Mouse (Mus musculus) kidney, postnatal 4 days (tissue): Measurements from ENCODE around the gene Mia.
A peak's percentile ranks its signal among the peaks of the same experiment; 100 is the strongest.

Experiments used
- DNase-seq, 2 experiments: peaks; one replicate each; pipeline ENCODE4 v3.0.0; 2021; ENCODE audit warnings: mixed read lengths in 2 of 2

Mia gene

DNA sequence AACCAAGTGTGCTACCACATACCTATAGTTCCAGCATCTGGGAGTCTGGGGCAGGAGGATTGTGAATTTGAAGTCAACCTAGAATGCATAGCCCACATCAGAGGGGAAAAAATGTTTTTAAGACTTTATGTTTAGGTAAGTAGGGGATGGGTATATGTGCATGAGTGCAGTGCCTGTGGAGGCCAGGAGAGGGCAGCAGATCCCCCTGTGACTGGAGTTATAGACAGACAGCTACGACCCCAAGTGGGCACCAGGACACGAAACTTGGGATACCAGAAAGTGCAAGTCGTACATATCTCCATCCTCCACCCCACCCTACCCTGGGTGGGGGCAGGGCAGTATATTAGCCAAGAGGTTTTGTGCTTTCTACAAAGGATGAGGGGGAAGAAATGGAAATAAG, 4.0 kb upstream of the Mia start:
- DNase-seq: peak; percentile 60 to 65

DNA sequence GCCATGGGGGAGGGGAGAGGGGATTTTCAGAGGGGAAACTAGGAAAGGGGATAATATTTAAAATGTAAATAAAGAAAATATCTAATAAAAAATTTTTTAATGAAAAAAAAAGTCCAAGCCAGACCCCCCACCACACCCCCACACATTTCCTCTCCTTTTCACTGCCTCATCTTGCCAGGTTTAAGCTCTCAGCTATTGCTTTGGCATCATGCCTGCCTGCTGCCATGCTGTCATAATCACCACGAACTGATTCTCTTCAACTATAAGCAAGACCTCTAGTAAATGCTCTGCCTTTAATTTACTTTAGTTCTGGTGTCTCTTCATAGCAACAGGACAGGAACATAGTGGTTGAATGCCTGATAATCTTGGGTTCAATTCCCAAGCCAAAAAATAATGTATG, 1.5 kb upstream of the Mia start:
- DNase-seq: no peak

DNA sequence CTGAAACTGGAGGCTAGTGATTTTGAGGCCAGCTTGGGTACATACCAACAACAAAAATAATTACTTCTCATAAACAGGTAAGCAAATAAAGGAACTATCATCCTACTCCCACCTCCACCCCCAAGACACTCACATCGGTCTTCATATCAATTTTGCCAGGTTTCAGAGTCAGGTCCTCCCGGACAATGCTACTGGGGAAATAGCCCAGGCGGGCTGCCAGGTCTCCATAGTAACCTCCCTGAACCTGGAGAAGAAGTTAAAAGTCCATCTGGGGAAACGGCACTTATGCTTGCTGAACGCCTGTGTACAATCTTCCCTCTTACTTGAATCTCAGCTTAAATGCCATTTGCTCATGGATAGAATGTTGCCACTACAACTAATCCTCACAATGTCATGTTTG, 921 bp downstream of the Mia start:
- peak; percentile 70 to 79 for DNase-seq

DNA sequence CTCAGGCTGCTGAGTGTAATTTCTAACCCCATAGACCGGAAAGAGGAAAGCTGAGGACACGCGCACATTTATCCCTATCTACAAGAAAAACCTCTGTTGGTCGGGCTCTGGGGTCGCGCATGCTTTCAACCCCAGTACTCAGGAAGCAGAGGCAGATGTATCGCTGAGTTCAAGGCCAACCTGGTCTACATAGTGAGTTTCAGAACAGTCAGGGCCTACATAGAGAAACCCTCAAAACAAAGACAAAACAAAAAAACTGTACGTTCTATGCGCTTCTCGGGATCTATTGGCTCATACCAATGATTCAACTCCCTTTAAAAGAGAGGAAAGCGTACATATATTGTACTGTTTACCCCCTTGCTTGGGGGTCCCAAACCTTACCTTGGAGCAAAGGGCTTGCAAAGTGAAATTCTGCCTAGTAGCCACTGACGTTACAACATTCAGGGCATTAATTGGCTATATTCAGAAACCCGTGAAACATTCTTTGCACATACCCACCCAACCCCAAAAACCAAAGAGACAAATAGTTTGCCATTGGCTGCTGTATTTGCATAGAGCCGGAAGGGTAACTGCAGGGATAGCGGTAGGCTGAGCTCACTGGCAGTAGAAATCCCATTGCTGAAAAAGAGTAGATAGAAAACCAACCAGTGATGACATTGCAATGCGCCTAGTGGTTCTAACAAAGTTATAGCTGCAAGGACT, 1.6 kb downstream of the Mia start:
- DNase-seq: no peak

DNA sequence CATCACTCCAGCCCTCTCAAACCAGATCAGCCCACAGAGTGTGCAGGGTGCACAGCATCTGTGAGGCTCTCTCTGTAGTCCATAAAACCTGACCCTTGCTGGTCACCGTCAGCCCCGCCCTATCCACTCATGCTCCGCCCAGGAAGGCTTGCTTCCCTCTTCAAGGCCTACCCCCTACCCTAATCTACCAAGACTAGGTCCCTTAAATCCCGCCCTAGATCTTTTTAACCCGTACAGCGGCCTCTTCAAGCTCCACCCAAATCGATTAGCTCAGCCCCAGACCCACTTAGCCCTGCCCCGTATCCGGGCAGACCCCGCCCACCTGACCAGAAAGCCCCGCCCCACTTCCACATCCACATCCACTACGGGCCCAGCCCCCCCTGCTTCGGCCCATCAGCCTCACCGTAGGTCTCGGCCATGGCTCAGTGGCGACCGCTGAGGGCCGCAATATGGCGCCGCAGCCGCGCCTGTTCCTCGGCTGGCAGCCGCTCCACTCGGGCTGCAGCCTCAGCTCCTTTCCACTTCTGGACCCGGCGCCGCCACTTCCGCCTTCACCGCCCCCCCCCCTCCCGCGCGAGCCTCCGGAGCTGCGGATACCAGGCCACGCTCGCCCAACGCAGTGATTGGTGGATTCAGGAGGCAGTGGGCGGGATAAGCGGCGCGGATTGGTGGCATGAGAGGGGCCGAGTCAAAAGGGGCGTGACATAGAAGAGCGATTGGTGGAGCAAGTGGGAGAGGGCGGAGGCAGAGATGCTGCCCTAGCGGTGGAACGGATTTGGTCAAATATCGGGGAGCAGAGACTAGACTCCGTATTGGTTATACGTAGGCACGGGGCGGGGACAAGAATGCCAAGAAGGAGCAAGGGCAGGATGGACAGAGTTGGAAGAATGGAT, 2.4 kb downstream of the Mia start, which contains the start of gene Rab4b:
Gene Rab4b (minus strand): TSS at position 573 of the 893 bp plus-strand sequence.
- peak; percentile 99 to 100 for DNase-seq

DNA sequence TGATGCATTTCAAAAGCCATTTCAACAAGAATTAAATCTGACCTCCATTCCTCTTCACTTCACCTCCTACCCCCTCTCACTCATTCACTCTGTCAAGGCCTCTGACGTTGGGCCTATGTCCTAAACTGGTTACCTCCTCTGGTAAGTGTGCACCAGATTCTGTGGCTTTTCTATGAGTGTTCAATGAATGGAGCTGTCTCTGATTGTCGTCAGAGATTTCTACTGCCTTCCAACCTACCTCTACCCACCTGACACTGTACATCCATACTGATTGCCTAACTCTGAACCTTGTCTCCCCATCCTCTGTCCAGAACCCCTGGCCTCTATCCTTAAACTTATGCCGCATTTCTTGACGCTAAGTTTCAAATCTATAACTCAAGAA, 3.0 kb downstream of the Mia start:
- no peak for DNase-seq

DNA sequence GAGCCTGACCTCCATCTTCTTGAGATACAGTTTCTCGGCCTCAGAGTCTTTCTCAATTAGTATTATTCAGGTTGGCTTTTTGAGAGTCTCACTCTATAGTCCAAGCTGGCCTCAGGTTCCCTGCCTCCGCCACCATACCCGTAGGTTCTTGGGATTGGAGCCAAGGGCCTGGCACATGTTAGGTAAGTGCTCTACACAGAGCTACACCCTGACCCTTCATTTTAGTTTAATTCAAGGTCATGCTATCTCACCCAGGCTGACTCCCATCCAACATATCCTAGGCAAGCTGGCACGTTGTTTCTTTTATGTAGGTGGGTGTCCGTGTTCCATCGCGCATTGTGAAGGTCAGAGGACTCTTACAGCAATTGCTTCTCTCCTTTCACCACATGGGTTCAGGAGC, 6.1 kb downstream of the Mia start:
- DNase-seq: no peak

DNA sequence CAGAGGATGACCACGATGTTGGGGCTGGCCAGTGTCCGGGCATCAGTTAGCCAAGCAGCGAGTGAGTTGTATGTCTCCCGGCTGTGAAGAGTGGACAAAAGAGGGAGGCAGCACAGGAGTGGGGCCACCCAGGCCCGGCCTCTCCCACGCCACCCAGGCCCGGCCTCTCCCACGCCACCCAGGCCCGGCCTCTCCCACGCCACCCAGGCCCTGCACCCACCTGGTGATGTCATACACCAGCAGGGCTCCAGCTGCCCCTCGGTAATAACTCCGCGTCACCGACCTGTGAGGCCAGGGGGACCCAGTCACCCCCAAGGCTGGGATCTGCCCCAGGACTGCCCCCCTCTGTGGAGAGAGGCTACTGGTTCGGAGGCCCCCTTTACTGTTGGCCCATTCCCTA, 6.5 kb downstream of the Mia start:
- no peak for DNase-seq

DNA sequence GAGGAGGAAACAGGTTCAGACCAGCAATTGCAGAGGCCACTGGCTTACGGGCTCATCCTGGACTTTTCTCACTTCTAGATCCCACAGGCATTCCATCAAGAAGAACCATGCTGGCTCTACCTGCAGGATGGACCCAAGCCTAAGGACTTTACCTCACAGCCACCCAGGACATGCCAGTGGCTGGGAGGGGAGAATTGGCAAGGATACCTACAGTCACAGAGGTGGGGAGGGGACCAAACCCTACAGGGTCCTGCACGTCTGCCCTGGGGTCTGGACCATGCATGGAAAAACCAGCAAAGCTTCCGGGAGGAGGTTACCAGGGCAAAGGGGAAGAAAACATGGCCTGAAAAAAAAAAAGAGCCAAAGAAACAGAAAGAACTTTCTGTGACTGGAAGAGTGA, 10.0 kb downstream of the Mia start:
- no peak for DNase-seq

DNA sequence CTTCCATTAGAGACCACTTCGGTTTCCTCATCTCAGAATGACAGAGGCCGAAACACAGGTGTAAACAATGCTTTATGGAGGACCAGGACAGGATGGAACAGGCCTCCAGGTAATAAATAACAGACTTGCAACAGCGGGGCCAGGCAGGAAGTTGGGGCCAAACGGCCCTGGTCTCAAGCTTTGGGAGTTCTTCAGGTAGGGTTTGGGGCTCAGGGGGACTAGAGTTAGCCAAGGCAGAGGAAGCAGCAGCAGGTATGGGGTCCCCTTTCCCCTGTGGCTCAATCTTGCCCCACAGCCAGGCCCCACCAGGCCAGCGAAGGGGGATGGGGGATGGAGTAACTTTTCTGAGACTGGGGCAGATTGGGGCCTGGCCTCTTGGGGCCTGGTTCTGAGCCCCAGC, 12.6 kb downstream of the Mia start:
- DNase-seq: no peak

DNA sequence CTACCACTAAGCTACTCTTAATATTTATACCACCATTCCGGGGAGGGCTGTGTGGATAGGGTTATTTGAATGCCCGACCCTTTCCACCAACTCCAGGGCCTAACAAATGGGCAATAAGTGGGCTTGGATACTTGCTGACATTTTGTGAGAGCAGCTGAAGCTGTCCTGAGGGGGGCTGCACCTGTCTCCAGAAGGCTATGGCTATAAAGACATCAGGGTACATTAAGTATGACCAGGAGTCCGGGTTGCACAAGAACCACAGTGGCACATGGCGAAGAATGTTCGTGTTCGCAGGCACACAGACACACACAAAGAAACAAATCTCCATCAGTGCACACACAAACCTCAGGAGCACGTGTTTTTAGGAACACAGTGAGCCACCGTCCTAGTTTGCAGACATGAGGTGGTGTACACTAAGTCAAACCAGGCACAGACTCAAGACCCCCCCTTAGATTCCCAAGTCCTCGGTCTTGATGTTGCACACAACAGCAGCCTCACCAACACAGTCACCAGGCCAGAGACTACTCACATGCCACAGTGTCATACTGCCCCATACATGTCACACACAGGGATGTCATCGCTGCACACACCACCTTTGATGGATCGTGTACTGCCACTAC, 13.4 kb downstream of the Mia start:
- no peak for DNase-seq

DNA sequence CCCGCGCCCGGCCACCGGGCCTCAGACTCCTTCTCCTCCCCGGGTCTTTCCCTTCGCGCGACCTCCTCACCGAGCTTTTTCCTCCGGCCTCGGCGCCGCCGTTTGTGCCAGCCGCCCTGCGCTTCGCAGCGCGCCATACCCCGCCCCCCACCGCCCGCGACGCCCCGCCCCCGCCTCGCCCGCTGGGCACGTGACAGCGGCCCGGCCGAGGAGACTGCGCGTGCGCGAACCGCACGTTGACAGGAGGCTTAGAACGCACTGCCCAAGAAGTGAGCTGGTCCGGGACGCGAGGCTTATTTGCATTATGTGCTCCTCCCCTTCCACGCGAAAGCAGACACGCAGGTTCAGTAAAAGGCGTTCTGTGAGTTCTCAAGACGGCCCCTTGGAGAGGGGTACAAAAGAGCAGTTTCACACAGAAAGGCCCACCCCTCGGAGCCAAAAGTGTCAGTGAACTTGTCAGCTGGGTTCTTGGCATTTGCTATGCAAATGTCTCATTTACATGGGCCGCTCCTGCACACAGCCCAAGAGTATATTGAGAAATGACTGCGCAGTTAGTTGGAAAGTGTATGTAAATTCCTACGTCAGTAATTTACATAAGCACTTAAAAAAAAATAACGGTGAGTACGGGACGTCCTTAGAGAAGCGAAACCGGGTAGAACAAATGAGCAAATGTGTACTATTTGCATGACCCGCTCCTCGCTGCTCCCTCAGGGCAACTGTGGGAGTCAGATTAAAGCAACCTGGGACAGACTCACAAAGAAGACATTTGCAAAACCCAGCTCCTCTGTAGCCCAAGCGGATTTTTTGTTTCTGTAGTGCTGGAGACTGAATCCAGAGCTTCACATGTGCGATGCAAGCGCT, 14.1 kb downstream of the Mia start, which contains the start of gene Egln2:
Gene Egln2 (minus strand): TSS at position 189 of the 861 bp plus-strand sequence.
- peak; percentile 97 to 98 for DNase-seq

DNA sequence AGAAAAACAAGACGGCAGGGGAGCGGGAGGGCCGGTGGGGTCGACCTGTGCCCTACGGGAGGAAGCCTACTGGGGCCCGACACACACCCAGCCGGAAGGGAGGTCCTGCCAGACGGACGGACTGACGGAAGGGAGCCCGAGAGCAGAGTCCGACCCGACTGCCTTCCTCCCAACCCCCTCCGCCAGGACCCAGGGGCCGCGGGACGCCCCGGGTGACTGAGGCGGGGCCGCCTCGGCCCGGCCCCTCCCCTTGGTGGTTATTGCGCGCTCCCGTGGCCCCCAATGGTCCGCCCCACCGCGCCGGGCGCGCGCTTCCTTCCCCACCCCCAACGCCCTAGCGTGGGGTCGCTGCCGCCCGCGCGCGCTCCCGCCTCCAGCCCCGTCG, 14.7 kb downstream of the Mia start:
- DNase-seq: peak; percentile 91 to 94

DNA sequence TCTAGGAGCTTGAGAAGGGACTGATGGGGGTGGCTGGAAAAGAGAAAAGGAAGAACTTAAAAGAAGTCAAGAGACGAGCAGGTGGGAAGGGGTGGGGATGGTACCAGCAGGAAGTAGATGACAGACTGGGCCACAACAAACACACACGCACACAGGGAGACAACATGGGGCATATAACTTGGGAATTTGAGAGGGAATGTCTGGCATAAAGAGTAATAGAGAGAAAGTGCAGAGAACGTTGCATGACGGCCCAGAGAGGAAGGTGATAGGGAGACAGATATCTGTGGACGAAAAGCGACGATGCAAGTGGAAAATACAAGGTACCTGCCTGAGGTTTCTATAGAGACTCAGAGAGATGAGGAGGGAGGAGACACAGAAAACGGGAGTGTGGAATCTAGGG, 15.3 kb downstream of the Mia start:
- DNase-seq: no peak

DNA sequence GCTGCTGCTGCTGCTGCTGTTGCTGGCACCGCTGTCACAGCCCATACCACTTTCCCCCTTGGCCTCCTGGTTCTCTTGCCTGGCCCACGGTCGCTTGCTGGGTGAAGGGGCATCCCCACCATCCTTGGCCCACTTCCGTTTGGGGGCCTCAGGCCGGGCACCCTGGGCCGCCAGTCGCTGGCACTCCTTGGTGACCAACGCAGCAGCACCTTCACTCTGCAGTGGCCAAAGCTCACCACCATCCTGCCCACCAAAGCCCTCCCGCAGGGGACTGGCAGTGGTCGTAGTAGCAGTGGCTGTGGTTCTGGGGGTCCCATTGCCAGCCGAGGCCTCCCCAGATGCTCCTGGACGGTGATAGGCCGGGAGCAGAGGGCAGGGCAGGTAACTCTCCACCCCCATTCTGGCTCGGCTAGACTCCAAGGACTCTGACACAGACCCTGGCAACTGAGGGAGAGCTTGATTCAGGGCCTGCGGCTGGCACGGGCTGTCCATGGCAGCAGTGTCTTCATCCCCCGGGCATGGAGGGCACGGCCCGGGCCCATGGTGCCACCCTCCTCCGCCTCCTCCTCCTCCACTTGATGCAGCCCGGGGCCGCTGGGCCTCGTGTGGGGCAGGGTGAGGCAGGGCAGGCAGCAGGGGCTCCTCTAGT, 15.8 kb downstream of the Mia start:
- peak in 1 of 2 experiments; percentile 46 for DNase-seq

DNA sequence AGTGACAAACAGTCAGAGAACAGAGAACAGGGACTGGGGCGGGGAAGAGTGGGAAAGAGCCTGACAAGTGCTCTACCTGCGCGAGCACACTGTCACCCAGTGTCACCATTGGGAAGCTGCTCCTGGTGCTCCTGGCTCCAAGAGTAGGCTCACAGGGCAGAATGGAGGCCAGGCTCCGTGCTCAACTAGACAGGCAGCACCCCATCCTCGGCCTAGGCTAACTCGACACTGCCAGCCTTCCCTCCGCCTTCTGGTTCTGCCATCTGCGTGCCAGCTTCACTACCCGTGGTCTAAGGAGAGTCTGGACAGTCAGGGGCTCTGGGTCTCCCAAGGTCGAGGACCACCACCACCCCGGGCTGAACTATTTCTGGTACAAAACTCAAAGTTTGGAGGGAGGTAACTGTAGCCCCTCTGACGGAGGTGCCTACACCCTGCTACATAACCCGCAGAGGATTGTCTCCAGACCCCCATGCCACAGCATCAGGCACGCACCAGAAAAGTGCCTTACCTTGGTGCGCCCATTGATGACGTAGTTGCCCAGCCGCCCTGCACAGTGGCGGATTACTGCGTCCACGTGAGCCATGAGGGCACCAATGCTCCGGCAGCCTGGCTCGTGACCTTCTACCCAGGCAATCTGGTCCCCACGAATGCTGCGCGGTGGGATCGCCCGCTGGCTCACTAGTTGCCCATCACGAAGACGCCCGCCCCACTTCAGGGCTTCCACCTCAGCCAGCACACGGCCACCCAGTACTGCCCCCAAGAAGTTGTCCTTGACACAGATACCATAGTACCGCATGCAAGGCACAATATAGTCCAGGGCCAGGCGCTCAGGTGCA, 16.6 kb downstream of the Mia start:
- DNase-seq: peak in 1 of 2 experiments; percentile 49

DNA sequence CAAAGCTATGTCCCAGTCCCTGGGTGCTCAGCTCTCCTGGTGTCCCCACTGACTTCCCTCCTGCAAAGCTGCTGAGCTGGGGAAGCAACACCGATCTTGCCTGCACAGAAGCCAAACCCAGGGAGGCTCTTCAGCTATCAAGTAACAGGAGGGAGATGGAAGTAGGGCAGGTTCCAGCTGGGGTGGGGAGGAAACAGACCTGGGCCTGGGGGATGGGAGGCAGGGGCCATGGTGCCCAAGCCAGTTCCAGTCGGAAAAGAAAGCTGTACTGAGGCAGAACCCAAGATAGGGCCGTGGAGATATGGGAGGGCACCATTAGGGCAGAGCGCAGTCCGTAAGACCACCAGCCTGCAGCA, 17.5 kb downstream of the Mia start:
- no peak for DNase-seq

DNA sequence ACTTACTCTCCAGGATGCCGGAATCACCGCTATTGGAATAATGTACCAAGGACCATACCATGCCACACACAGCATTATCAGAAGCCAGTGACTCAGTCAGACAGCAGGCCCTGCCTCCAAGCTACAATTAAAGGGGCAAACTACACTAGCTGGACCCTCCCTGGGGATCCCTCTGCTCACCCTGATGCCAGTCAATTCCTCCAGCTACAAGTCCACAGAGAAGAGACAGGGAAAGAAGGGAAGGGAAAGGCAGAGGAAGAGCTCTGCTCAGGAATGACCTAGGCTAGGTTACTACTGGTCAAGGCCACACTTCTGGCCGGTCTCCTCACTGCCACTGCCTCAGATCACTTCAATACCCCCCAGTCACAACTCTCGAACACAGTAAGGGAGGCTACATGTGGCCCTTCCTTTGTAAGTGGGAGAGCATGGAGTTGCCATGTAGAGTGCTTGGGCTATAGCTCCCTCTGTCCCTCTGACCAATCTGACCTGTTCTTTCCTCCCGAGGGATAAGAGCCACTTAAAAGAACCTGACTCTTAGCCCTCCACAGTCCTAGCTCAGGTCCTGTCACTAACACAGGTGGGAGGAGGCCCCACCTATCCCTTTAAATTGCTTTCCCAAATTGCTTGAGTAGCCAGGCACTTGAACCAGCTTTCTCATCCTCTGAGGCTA, 18.0 kb downstream of the Mia start:
- DNase-seq: no peak

DNA sequence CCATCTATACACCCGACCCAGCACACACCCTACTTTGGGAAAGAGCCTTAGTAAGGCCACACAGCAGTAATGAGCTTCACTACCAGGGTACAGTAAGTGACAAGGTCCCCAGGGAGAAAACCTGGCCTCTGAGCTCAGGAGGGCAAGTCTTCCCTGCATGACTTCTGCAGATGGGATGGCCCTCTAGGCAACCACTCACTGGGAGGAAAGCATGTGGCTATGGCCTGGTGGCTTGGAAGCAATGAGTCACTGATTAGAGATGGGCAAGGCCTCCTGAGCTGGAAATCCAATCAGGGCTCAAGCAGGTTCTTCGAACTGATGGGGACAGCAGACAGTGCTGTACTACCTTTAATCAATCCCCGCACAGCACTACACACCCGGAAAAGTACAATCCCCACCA, 19.2 kb downstream of the Mia start:
- peak in 1 of 2 experiments; percentile 51 for DNase-seq

DNA sequence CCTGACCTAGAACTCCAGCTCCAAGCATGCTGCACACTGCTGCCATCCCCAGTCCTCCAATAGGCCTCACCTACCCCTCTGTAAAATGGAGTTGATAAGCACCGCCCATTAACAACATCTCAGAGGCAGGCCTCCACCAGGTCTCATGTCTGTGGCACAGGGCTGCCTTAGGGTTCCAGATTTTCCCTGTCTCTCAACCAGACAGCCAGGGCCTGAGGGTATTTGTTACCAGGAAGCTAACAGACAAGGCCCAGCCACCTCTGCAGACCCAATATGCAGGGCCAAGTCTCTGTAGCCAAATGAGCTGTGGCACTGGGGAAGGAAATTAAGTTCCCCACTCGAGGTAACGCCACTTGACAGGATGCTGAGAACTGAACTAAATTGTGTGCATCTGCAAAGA, 20.0 kb downstream of the Mia start:
- no peak for DNase-seq

DNA sequence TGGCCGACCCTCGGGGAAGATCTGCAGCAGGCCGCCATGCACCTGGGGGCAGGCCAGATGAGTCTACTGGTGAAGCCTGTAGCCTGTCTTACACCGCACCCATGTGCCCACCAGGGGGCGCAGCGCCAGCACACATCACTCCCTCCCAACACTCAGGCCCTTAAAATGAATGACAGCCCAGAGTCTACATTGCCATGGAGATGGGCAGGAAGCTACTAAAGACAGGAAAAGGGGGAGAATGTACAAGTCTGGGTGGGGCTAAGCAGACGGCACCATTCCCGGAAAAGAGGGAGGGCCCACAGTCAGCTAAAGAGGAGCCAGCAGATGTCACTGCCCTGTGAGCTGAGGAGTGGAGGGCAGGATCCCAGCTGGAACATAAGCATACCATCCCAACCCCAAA, 21.1 kb downstream of the Mia start:
- DNase-seq: peak; percentile 92 to 95
